Mouse (Mus musculus): ENCODE results near the gene Exph5.

GRCm38 (mm10) chr9:53341981-53342380 is 40.5 kb downstream of the Exph5 start:
- TF ChIP-seq GATA1 (IDR thresholded peaks at IDR 0.05; ENCODE audit: borderline replicate concordance, low read length) (no peak), FLI1 (IDR thresholded peaks at IDR 0.05; ENCODE audit: low read length) (no peak)
